Mouse (Mus musculus) intestine, embryonic 16.5 days (tissue): ENCODE data around the gene Wdr74. TPM values are rescaled to one million over a fixed set of nuclear protein-coding genes. Genes with fewer than 3 reads are reported as not detected.

ENCODE experiments used
- ATAC-seq: fragments of 200-750 bp; cut with Nextera tagmentation; 2 replicates; pipeline ENCODE4 v1.8.0; 2017; ENCODE audit warnings: moderate TSS enrichment, moderate library complexity
- H3K27ac ChIP-seq: fragments of 300-500 bp; sonication (generic); 2 replicates; pipeline ENCODE4 v1.5.1; 2014; ENCODE audit warnings: mild to moderate bottlenecking, low read length
- H3K27me3 ChIP-seq: fragments of 300-500 bp; sonication (generic); replicated peaks from 2 replicates; pipeline ENCODE4 v1.6.1; 2014; ENCODE audit warnings: low read length, control low read depth, mixed read lengths; ENCODE audit not compliant: control insufficient read depth, insufficient read depth
- H3K36me3 ChIP-seq: fragments of 300-500 bp; sonication (generic); 2 replicates; pipeline ENCODE4 v1.6.1; 2014; ENCODE audit warnings: low read length, control low read depth; ENCODE audit not compliant: control insufficient read depth, insufficient read depth
- H3K4me1 ChIP-seq: fragments of 300-500 bp; sonication (generic); 2 replicates; pipeline ENCODE4 v1.6.1; 2014; ENCODE audit warnings: low read length, control low read depth, mixed read lengths; ENCODE audit not compliant: control insufficient read depth, insufficient read depth
- H3K4me2 ChIP-seq: fragments of 300-500 bp; sonication (generic); 2 replicates; pipeline ENCODE4 v1.6.1; 2014; ENCODE audit warnings: low read depth, low read length, control low read depth
- H3K4me3 ChIP-seq: fragments of 300-500 bp; sonication (generic); 2 replicates; pipeline ENCODE4 v1.5.1; 2014; ENCODE audit warnings: mild to moderate bottlenecking, low read length
- H3K9ac ChIP-seq: fragments of 300-500 bp; sonication (generic); 2 replicates; pipeline ENCODE4 v1.6.1; 2014; ENCODE audit warnings: low read depth, low read length
- H3K9me3 ChIP-seq: fragments of 300-500 bp; sonication (generic); 2 replicates; pipeline ENCODE4 v1.6.1; 2016; ENCODE audit warnings: low read length, control low read depth; ENCODE audit not compliant: control insufficient read depth
- WGBS: fragments of 180-500 bp; shearing (Covaris S2); extraction: QIAGEN DNeasy Blood & Tissue Kit; methylation state at CpG from one replicate; pipeline ENCODE4 v1.1.7; 2014; 5-methylcytosine and 5-hydroxymethylcytosine counted together
- polyA plus RNA-seq: library from polyadenylated mRNA; unstranded; fragments of >200 nt; fragmentation: Nextera tagmentation; extraction: Ambion mirVana; gene quantifications from 2 replicates; pipeline ENCODE4 v1.2.1, GENCODE M21; 2015

Wdr74 gene
- polyA plus RNA-seq, 1 experiment from 2014 or later = 88.7 TPM

- Histone ChIP-seq H3K27me3 (no peaks in the 10 kb centered on the region), H3K36me3 (peaks cover 4% of the 10 kb centered on the region), H3K27ac (peak overlapping the region; percentile 14; the same call in 1 of the 2 replicates), H3K9me3 (no peaks in the 10 kb centered on the region), H3K4me1 (peaks cover 13% of the 10 kb centered on the region), H3K4me3 (peak overlapping the region; percentile 95), H3K4me2 (peak overlapping the region; percentile 92), H3K9ac (peak overlapping the region; percentile 88)
- 1% methylated on average over 11 of the region's 11 CpGs for WGBS
- ATAC-seq = peak; percentile 39; the same call in 1 of the 2 replicates
These were observed 487 bp downstream of the Wdr74 start for GRCm38 (mm10) chr19:8736160-8736467.

DNA sequence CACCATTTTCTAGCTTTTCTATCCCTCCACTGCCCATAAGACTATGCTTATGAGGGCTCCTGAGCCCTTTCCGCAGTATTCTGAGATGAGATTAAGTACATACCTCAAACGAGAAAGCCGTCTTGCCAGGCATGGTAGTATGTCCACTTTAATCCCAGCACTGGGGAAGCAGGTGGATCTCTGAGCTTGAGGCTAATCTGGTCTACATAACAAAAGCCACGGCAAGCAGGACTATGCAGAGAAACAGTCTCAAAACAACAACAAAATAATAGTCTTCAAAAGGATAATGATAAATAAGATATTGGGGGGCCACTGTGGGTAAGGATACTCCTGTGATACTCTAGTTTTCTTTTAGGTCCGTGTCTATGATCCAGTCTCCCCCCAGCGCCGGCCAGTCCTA lies 3.3 kb downstream of the Wdr74 start:
- Histone ChIP-seq H3K4me3 (no peak overlapping the region), H3K9me3 (no peaks in the 10 kb centered on the region), H3K4me2 (no peak overlapping the region), H3K9ac (no peak overlapping the region), H3K27me3 (no peaks in the 10 kb centered on the region), H3K4me1 (peaks cover 20% of the 10 kb centered on the region), H3K27ac (no peak overlapping the region), H3K36me3 (peaks cover 4% of the 10 kb centered on the region)
- 93% methylated on average over 7 of the region's 7 CpGs for WGBS
- ATAC-seq = no peak

DNA sequence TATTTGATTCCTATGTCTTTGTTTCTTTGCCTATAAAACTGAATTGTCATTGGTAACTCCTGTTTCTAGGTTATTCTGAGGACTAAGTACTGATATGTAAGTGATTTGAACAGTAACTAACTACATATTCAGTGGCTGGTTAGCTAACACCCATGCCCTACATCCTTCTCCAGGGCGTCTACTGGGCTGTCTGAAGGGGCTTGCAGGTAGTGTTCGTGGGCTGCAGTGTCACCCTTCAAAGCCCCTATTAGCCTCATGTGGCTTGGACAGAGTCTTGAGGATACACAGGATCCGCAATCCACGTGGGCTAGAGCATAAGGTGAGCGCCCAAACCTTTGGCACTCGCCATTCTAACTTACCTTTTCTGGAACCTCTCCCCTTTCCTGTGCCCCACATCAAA lies 4.0 kb downstream of the Wdr74 start:
- Histone ChIP-seq H3K36me3 (peaks cover 4% of the 10 kb centered on the region), H3K9ac (no peak overlapping the region), H3K9me3 (no peaks in the 10 kb centered on the region), H3K27me3 (no peaks in the 10 kb centered on the region), H3K4me1 (peaks cover 20% of the 10 kb centered on the region), H3K27ac (no peak overlapping the region), H3K4me2 (no peak overlapping the region), H3K4me3 (no peak overlapping the region)
- 89% methylated on average over 6 of the region's 6 CpGs for WGBS
- ATAC-seq = no peak

DNA sequence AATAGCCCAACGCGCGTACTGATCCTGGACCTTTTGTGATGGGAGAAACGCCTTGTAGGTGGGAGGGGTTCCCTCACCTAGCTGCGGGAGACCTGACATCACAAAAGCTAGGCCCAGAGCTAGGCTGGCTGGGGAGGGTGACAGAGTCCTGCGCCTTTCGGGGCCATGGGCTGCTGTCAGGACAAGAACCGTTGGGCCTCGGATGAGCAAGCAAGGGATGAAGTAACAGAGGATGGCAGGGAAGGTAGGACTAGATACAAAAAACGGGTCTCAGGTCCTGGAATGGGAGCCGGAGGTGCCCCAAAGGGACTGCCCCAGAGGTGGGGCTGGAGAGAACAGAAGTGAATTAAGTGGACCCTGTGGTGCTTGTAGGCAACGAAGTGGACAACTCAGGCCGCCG lies 5.0 kb downstream of the Wdr74 start, which contains the start of gene 1700092M07Rik:
Gene 1700092M07Rik (plus strand): TSS at position 116 of the 400 bp plus-strand sequence.
- H3K4me2 ChIP-seq = peak within 1 kb of the TSS; percentile 50
- 60% methylated on average over 14 of the region's 14 CpGs for WGBS
- H3K4me3 ChIP-seq = peak within 1 kb of the TSS; percentile 96
- H3K27ac ChIP-seq = peak within 1 kb of the TSS; percentile 98
- H3K9ac ChIP-seq = peak within 1 kb of the TSS; percentile 93
- peaks cover 4% of the 10 kb centered on the region for H3K36me3 ChIP-seq
- H3K27me3 ChIP-seq = no peaks in the 10 kb centered on the region
- no peaks in the 10 kb centered on the region for H3K9me3 ChIP-seq
- ATAC-seq = no peak
- H3K4me1 ChIP-seq = peaks cover 18% of the 10 kb centered on the region

GRCm38 (mm10) chr19:8741243-8741869 lies 5.7 kb downstream of the Wdr74 start, which contains the start of gene Stx5a:
TSS of gene Stx5a (plus strand) at chr19:8741413.
- ATAC-seq = peak; percentile 98
- under 1% methylated on average over 36 of the region's 36 CpGs for WGBS
- Histone ChIP-seq H3K9ac (peak within 1 kb of the TSS; percentile 93), H3K27ac (peak within 1 kb of the TSS; percentile 98), H3K4me2 (peak within 1 kb of the TSS; percentile 94), H3K4me1 (peaks cover 18% of the 10 kb centered on the region), H3K9me3 (no peaks in the 10 kb centered on the region), H3K36me3 (peaks cover 4% of the 10 kb centered on the region), H3K4me3 (peak within 1 kb of the TSS; percentile 96), H3K27me3 (no peaks in the 10 kb centered on the region)

DNA sequence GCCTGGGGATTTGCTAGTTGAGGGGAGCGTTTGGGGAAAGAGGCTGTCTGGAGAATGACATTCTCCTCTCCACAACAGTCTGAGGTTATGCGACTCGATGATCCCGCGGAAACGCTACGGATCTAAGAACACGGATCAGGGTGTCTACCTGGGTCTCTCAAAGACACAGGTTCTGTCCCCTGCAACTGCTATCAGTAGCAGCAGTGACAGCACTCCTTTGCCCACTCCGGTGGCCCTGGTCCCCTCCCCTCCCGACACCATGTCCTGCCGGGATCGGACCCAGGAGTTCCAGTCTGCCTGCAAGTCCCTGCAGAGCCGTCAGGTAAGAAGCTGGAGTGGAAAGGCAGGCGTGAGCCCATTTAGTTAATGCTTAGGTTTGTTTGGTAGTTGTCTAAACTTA lies 6.5 kb downstream of the Wdr74 start:
- peak overlapping the region; percentile 93 for H3K9ac ChIP-seq
- H3K4me1 ChIP-seq = peaks cover 17% of the 10 kb centered on the region
- no peaks in the 10 kb centered on the region for H3K27me3 ChIP-seq
- no peak for ATAC-seq
- H3K36me3 ChIP-seq = peaks cover 7% of the 10 kb centered on the region
- 9% methylated on average over 14 of the region's 14 CpGs for WGBS
- peak overlapping the region; percentile 94 for H3K4me2 ChIP-seq
- H3K27ac ChIP-seq = peak overlapping the region; percentile 98
- H3K9me3 ChIP-seq = no peaks in the 10 kb centered on the region
- H3K4me3 ChIP-seq = peak overlapping the region; percentile 96

- Histone ChIP-seq H3K9ac (no peak overlapping the region), H3K4me2 (no peak overlapping the region), H3K4me3 (no peak overlapping the region), H3K27me3 (no peaks in the 10 kb centered on the region), H3K36me3 (peaks cover 27% of the 10 kb centered on the region), H3K27ac (no peak overlapping the region), H3K9me3 (no peaks in the 10 kb centered on the region), H3K4me1 (peaks cover 13% of the 10 kb centered on the region)
- WGBS = 97% methylated on average over 1 of the region's 1 CpGs
- no peak for ATAC-seq
These were observed 9.8 kb downstream of the Wdr74 start for GRCm38 (mm10) chr19:8745382-8745781.

- no peaks in the 10 kb centered on the region for H3K9me3 ChIP-seq
- H3K4me1 ChIP-seq = peaks cover 8% of the 10 kb centered on the region; the same call in 1 of the 2 replicates
- H3K4me2 ChIP-seq = no peak overlapping the region
- no peak overlapping the region for H3K9ac ChIP-seq
- no peak overlapping the region for H3K4me3 ChIP-seq
- no peaks in the 10 kb centered on the region for H3K27me3 ChIP-seq
- no peak overlapping the region for H3K27ac ChIP-seq
- ATAC-seq = no peak
- WGBS = 79% methylated on average over 2 of the region's 2 CpGs
- H3K36me3 ChIP-seq = peaks cover 34% of the 10 kb centered on the region
These were observed 11.7 kb downstream of the Wdr74 start for GRCm38 (mm10) chr19:8747368-8747767.

DNA sequence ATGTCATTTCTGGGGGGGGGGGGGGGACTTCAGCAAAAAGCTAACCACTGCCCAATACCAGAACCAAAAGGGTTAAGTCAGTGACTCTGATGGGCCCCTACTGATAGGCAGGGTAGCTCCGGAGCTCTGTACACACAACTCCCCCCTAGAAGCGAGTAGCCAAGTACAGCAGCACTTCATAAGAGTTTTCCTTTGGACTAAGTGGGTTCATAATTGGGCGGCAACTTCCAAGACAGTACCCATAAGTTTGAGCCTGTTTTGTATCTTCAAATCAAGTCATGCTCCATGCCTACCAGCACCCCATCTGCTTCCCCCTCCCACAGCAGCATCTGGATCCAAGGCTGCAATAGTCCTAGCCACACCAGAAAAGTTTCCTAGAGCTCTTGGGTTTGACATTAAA lies 20.0 kb downstream of the Wdr74 start:
- Histone ChIP-seq H3K4me2 (peak overlapping the region; percentile 48), H3K4me3 (no peak overlapping the region), H3K9ac (no peak overlapping the region), H3K36me3 (peaks cover 14% of the 10 kb centered on the region; the same call in 1 of the 2 replicates), H3K4me1 (peaks cover 19% of the 10 kb centered on the region), H3K27me3 (no peaks in the 10 kb centered on the region), H3K9me3 (no peaks in the 10 kb centered on the region), H3K27ac (no peak overlapping the region; the same call in 1 of the 2 replicates)
- ATAC-seq = no peak
- WGBS = 60% methylated on average over 3 of the region's 3 CpGs
